Mouse (Mus musculus) CH12.LX (cell line): ENCODE measurements around the gene Gm20388. TPM values are rescaled to one million over a fixed set of nuclear protein-coding genes. Genes with fewer than 3 reads are reported as not detected.

ENCODE experiments used
- DNase-seq: peaks from one replicate; pipeline ENCODE4 v3.0.0-alpha.2; 2013; ENCODE audit errors: extremely low read depth
- H3K27ac ChIP-seq: 2 replicates; pipeline ENCODE4 v1.5.1; 2012; ENCODE audit warnings: low read depth, mild to moderate bottlenecking, control low read depth, moderate library complexity; ENCODE audit not compliant: insufficient read depth
- H3K27me3 ChIP-seq: replicated peaks from 2 replicates; pipeline ENCODE3; 2012; ENCODE audit warnings: inconsistent platforms
- H3K36me3 ChIP-seq, 2 experiments: replicated peaks in 1 of 2; 2 replicates each; pipeline versions ENCODE3 to v1.6.1; 2012; ENCODE audit warnings: inconsistent platforms in 1 of 2, low read length in 1 of 2, mild to moderate bottlenecking in 1 of 2, mixed read lengths in 1 of 2, moderate library complexity in 1 of 2; ENCODE audit not compliant: control insufficient read depth in 1 of 2, insufficient read depth in 1 of 2
- H3K4me1 ChIP-seq, 2 experiments: 2 replicates each; pipeline ENCODE4 v1.6.1; 2012; ENCODE audit warnings: inconsistent platforms in 1 of 2, moderate library complexity in 1 of 2; ENCODE audit not compliant: insufficient read depth in 2 of 2, control insufficient read depth in 1 of 2
- H3K4me2 ChIP-seq: 2 replicates; pipeline ENCODE4 v1.6.1; 2012; ENCODE audit warnings: low read depth, mild to moderate bottlenecking, control low read depth; ENCODE audit not compliant: poor library complexity, insufficient read depth, severe bottlenecking
- H3K4me3 ChIP-seq, 3 experiments: fragments of 150-350 bp in 1 of 3; sonication (generic) in 1 of 3; replicated peaks in 1 of 3; 2 replicates each; pipeline versions ENCODE3 to v1.5.1; 2011 to 2012; ENCODE audit warnings: low read depth in 2 of 3, low read length in 2 of 3, mild to moderate bottlenecking in 2 of 3, moderate library complexity in 2 of 3, control low read depth in 1 of 3, improper control_type of control experiment in 1 of 3, inconsistent platforms in 1 of 3, mixed read lengths in 1 of 3; ENCODE audit not compliant: poor library complexity in 1 of 3
- H3K79me2 ChIP-seq: replicated peaks from 2 replicates; pipeline ENCODE4 v1.6.1; 2012; ENCODE audit warnings: mild to moderate bottlenecking, moderate library complexity; ENCODE audit not compliant: control insufficient read depth, poor library complexity, insufficient read depth, severe bottlenecking; ENCODE audit errors: extremely low read depth
- H3K9ac ChIP-seq: 2 replicates; pipeline ENCODE4 v1.6.1; 2012; ENCODE audit warnings: low read depth, mild to moderate bottlenecking, control low read depth, moderate library complexity; ENCODE audit not compliant: insufficient read depth
- H3K9me3 ChIP-seq: replicated peaks from 2 replicates; pipeline ENCODE3; 2012; ENCODE audit warnings: low read length, inconsistent platforms, mixed read lengths
- CHD1 ChIP-seq: IDR thresholded peaks from 2 replicates; pipeline ENCODE4 v1.6.1; 2012; ENCODE audit warnings: low read depth, low read length, improper control_type of control experiment, inconsistent platforms
- CHD2 ChIP-seq: IDR thresholded peaks from 2 replicates; pipeline ENCODE4 v1.6.1; 2011; ENCODE audit warnings: low read length, improper control_type of control experiment
- CTCF ChIP-seq, 2 experiments: IDR thresholded peaks in 1 of 2; conservative IDR thresholded peaks in 1 of 2; 2 replicates each; pipeline ENCODE4 v1.5.1; 2011 to 2012; ENCODE audit warnings: low read depth in 2 of 2, low read length in 2 of 2, improper control_type of control experiment in 1 of 2, inconsistent platforms in 1 of 2, mild to moderate bottlenecking in 1 of 2, moderate library complexity in 1 of 2
- E2F4 ChIP-seq: IDR thresholded peaks from 2 replicates; pipeline ENCODE4 v1.6.1; 2011; ENCODE audit warnings: low read depth, low read length, improper control_type of control experiment; ENCODE audit not compliant: insufficient replicate concordance
- EP300 ChIP-seq: IDR thresholded peaks from 2 replicates; pipeline ENCODE4 v1.6.1; 2011; ENCODE audit warnings: low read length, improper control_type of control experiment
- ETS1 ChIP-seq: conservative IDR thresholded peaks from 2 replicates; pipeline ENCODE4 v1.6.1; 2012; ENCODE audit warnings: low read depth, mild to moderate bottlenecking, inconsistent platforms, low read length, improper control_type of control experiment, moderate library complexity
- HCFC1 ChIP-seq: IDR thresholded peaks from 2 replicates; pipeline ENCODE4 v1.6.1; 2012; ENCODE audit warnings: low read depth, mild to moderate bottlenecking, inconsistent platforms, low read length, improper control_type of control experiment
- IRF4 ChIP-seq: IDR thresholded peaks from 2 replicates; pipeline ENCODE4 v1.6.1; 2014; ENCODE audit warnings: low read depth, mild to moderate bottlenecking, inconsistent platforms, low read length, improper control_type of control experiment
- JUN ChIP-seq: IDR thresholded peaks from 2 replicates; pipeline ENCODE4 v1.6.1; 2011; ENCODE audit warnings: low read depth, mild to moderate bottlenecking, low read length, improper control_type of control experiment, moderate library complexity; ENCODE audit not compliant: insufficient read depth
- JUND ChIP-seq: conservative IDR thresholded peaks from 2 replicates; pipeline ENCODE4 v1.6.1; 2011; ENCODE audit warnings: low read depth, low read length, improper control_type of control experiment
- KAT2A ChIP-seq: IDR thresholded peaks from 2 replicates; pipeline ENCODE4 v1.6.1; 2012; ENCODE audit warnings: low read length, improper control_type of control experiment, inconsistent platforms; ENCODE audit not compliant: insufficient replicate concordance
- MAFK ChIP-seq: IDR thresholded peaks from 2 replicates; pipeline ENCODE4 v1.6.1; 2011; ENCODE audit warnings: low read length, improper control_type of control experiment; ENCODE audit not compliant: insufficient replicate concordance
- MEF2A ChIP-seq: IDR thresholded peaks from 2 replicates; pipeline ENCODE4 v1.6.1; 2014; ENCODE audit warnings: low read depth, mild to moderate bottlenecking, inconsistent platforms, low read length, improper control_type of control experiment, borderline replicate concordance
- PAX5 ChIP-seq: IDR thresholded peaks from 2 replicates; pipeline ENCODE4 v1.6.1; 2012; ENCODE audit warnings: low read length, inconsistent platforms, mixed read lengths
- POLR2AphosphoS2 ChIP-seq: IDR thresholded peaks from 2 replicates; pipeline ENCODE4 v1.6.1; 2011; ENCODE audit warnings: low read depth, low read length, improper control_type of control experiment
- RCOR1 ChIP-seq: conservative IDR thresholded peaks from 2 replicates; pipeline ENCODE4 v1.6.1; 2012; ENCODE audit warnings: low read depth, mild to moderate bottlenecking, inconsistent platforms, low read length, improper control_type of control experiment
- SIN3A ChIP-seq: IDR thresholded peaks from 2 replicates; pipeline ENCODE4 v1.6.1; 2012; ENCODE audit warnings: low read length, improper control_type of control experiment, inconsistent platforms
- SMC3 ChIP-seq: IDR thresholded peaks from 2 replicates; pipeline ENCODE4 v1.6.1; 2011; ENCODE audit warnings: low read depth, low read length, improper control_type of control experiment
- TBP ChIP-seq: conservative IDR thresholded peaks from 2 replicates; pipeline ENCODE4 v1.6.1; 2011; ENCODE audit warnings: low read depth, low read length, improper control_type of control experiment
- UBTF ChIP-seq: IDR thresholded peaks from 2 replicates; pipeline ENCODE4 v1.6.1; 2012; ENCODE audit warnings: low read depth, mild to moderate bottlenecking, inconsistent platforms, low read length, improper control_type of control experiment, moderate library complexity
- ZMIZ1 ChIP-seq: IDR thresholded peaks from 2 replicates; pipeline ENCODE4 v1.6.1; 2012; ENCODE audit warnings: low read depth, mild to moderate bottlenecking, inconsistent platforms, low read length, improper control_type of control experiment
- ZNF384 ChIP-seq: IDR thresholded peaks from 2 replicates; pipeline ENCODE4 v1.6.1; 2012; ENCODE audit warnings: low read depth, low read length, improper control_type of control experiment, inconsistent platforms
- dilution Hi-C: fragments of 300-500 bp; cut with MboI; formaldehyde crosslinking; loops from 2 replicates; pipeline ENCODE4 v1.14.3; 2020; ENCODE audit warnings: low sequenced_read_pairs; ENCODE audit not compliant: extremely low pct_unique_long_range_greater_than_20kb, extremely low pct_ligation_motif_present
- in situ Hi-C: fragments of 300-500 bp; cut with MboI; formaldehyde crosslinking; loops from 3 replicates; pipeline ENCODE4 v1.14.3; 2019; ENCODE audit warnings: low sequenced_read_pairs, low pct_ligation_motif_present, low pct_unique_long_range_greater_than_20kb, mixed read lengths
- polyA plus RNA-seq: library from polyadenylated mRNA; unstranded; fragments of >175 nt; gene quantifications from 2 replicates; pipeline ENCODE4 v1.2.1, GENCODE M21; 2012; ENCODE audit warnings: low read depth; ENCODE audit not compliant: insufficient read length
- total RNA-seq, 2 experiments: library from RNA; depleted of rRNA; stranded (reverse); fragments of 300-350 nt in 1 of 2; fragments of >200 nt in 1 of 2; gene quantifications; 2 replicates each; pipeline ENCODE4 v1.2.3; 2012 to 2014

Gm20388 gene
- total and polyA plus RNA-seq, 3 experiments, result 14.8 to 26.3 (median 22.2) TPM

DNA sequence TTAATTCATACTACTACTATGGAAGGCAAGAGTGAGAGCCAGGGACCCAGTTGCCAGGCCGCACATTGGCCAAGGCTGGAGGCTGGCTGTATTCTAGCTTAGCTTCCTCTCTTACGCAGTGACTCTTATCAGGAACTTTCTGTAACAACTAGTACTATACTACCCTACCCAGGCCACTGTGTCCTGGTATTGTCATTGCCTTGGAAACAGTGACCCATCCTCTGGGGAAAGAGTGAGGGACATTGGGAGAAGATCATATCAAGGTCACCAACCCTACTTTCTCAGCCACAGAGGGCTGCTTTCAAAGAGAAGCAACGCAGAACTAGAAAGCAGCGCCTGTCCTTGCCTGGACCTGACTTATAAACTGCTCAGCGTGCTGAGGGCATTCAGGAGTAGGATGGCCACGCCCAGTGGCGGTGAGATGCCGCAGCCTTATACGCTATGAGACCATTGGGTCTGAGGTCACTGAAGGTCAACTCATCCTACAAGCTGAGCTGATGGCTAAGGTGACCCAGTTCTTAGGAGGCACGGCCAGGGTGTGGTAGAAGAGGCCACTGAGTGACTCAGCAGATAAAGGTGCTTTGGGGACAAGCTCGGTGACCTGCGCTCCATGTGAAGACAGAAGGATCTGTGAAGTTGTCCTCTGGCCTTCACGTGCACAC is 417.9 kb downstream of the Gm20388 start:
- Histone ChIP-seq H3K4me1 (peaks cover 21 to 56% of the 10 kb centered on the region in 2 experiments), H3K79me2 (no peaks in the 10 kb centered on the region), H3K36me3 (no peaks in the 10 kb centered on the region), H3K4me3 (no peak overlapping the region), H3K9me3 (peaks cover 7% of the 10 kb centered on the region), H3K27me3 (peaks cover 7% of the 10 kb centered on the region), H3K9ac (no peak overlapping the region)
- dilution Hi-C loops (no loop called here), in situ Hi-C loops (loop anchor here (10.0 kb wide), 1 partner anchor 206 kb away; no protein-coding TSS in a partner anchor)
- no peak for DNase-seq
- TF ChIP-seq ZMIZ1, result no peak
- no peak for TF ChIP-seq CTCF (conservative IDR thresholded peaks at IDR 0.05 in 1 of 2, IDR thresholded peaks at IDR 0.05 in 1 of 2; ENCODE audit: low read depth in 2 of 2, low read length in 2 of 2)
- TF ChIP-seq CHD1, result no peak
- no peak for TF ChIP-seq KAT2A
- no peak for TF ChIP-seq UBTF
- TF ChIP-seq MEF2A, result no peak
- TF ChIP-seq, all 38 proteins: peak for 0
- no peak overlapping the region for H3K27ac ChIP-seq
- H3K4me2 ChIP-seq, result no peak overlapping the region

DNA sequence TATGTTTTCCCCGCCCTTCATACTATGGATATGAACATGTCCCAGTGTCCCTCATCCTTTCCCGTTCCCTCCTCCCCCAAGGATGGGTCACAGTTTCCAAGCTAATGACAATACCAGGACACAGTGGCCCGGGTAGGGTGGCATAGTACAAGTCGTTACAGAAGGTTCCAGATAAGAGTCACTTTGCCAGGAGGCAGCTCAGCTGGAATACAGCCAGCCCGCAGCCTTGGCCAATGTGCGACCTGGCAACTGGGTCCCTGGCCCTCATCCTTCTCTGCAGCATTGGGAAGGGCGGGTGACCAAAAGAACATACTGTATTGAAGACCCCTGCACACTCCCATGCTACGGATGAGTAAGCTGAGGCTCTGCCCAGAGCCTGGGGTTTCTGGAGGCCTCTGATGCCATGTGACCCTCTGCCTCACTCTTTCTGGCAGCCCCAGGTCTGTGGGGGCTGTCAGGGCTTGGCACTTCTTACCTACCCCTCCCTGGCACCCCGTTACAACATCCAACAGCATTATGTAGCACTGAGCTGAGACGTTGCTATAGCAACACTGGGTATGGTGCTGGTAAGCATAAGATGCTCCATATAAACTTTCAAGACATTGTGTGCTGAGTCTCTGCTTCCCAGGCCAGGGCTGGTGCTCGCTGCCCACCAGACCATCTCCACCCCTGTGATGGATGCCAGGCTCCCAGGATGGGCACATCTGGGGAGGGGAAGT is 418.5 kb downstream of the Gm20388 start:
- no peak overlapping the region for H3K9ac ChIP-seq
- peaks cover 7% of the 10 kb centered on the region for H3K27me3 ChIP-seq
- H3K27ac ChIP-seq, result no peak overlapping the region
- peaks cover 7% of the 10 kb centered on the region for H3K9me3 ChIP-seq
- dilution Hi-C loops (no loop called here), in situ Hi-C loops (loop anchor here (10.0 kb wide), 1 partner anchor 206 kb away; no protein-coding TSS in a partner anchor)
- H3K79me2 ChIP-seq, result no peaks in the 10 kb centered on the region
- TF ChIP-seq CHD2 (no peak), ETS1 (no peak), SMC3 (no peak), TBP (no peak), MEF2A (no peak), E2F4 (no peak), HCFC1 (no peak), JUN (no peak), SIN3A (no peak), PAX5 (no peak), EP300 (no peak), JUND (no peak), IRF4 (no peak), MAFK (no peak), POLR2AphosphoS2 (no peak), CTCF (conservative IDR thresholded peaks at IDR 0.05 in 1 of 2, IDR thresholded peaks at IDR 0.05 in 1 of 2; ENCODE audit: low read depth in 2 of 2, low read length in 2 of 2) (no peak), RCOR1 (no peak), ZNF384 (no peak)
- no peak overlapping the region for H3K4me2 ChIP-seq
- no peaks in the 10 kb centered on the region for H3K36me3 ChIP-seq
- H3K4me3 ChIP-seq, result no peak overlapping the region
- H3K4me1 ChIP-seq, result peaks cover 27 to 61% of the 10 kb centered on the region in 2 experiments
- no peak for DNase-seq
